Mouse (Mus musculus): ENCODE measurements at regions not wholly inside any gene's neighbourhood (a gene's known extent, or its start where the extent isn't known, plus 50 kb on each side); places are given as distances from the start of the nearest gene placed in this dataset.

DNA sequence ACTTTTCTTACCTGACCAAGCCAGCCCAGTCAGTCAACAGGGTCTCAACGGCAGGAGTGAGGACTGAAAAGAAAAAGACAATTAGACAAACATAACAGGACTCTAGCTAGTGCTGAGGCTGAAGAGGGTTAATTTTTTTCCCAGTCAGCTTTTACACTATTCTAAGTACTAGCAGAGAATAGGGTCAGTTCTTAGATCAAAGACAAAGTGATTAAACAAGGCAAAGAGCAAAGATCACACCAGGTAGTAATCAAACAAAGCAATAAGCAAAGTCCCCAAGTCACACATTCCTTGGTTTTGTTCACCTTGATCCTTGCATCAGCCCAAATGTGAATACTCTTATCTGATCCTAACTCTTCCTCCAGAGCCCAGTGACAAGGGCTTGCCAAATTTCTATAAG is 267.8 kb upstream of the Tsc22d2 start:
- DNase-seq (ENCODE audit: low read depth, low spot score) = no peak

DNA sequence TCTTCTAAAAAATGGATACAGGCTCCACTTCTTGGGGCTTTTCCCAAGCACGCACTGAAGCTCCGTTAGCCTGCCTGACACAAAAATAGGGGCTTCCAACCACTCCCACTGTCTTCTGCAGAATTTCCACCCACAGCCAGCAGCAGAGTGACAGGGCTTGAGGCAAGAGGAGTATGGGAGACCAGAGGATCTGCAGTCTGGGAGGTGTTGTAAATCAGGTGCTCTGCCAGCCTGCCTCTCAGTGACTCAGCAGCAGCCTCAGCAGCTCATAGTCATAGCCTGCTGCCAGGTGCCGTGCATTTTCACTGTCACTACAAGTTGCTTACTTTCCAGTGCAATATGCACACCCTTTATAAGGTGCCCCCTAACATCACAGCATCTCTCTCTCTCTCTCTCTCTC is 261.4 kb upstream of the Tsc22d2 start:
- DNase-seq (ENCODE audit: low read depth, low spot score) = no peak

DNA sequence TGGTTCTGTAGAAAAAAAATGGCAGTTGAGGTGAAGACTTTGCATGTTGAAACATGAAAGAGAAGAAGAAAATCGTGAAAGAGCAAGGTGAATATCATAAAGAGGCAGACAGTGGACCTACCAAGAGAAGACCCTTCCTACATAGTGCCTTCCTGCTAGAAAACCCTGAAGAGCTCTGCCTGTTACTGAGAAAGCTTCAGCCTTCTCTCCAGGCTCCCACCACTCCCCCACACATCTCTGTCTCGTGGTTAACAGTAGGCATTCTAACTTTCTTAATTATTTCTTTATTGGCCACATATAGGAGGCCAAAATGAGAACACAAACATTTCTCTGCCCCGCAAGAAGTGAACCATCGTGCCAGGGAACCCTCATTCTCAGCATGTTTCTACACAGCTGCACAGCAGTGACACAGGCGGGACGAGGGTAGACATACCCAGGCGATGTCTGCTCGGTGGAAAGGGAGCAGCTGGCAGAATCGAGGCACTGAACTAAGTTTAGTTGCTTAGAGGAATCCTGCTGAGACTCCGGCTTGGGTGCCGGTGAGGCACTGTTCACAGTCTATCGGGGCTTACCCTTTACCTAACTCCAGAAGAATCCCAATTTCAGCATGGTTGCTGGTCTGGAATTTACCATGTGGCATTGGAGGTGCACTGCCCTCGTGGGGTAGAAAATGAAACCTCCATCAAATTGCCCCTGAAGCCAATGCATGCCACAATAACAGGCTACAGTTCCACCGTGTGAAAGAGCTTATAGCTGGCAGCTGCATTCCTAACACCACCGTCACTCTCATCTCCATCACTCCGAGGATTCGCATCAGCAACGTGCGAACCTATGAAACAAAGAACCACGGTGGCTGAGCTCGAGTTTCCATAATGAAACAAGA is 260.4 kb upstream of the Tsc22d2 start:
- no peak for DNase-seq (ENCODE audit: low read depth, low spot score)

DNA sequence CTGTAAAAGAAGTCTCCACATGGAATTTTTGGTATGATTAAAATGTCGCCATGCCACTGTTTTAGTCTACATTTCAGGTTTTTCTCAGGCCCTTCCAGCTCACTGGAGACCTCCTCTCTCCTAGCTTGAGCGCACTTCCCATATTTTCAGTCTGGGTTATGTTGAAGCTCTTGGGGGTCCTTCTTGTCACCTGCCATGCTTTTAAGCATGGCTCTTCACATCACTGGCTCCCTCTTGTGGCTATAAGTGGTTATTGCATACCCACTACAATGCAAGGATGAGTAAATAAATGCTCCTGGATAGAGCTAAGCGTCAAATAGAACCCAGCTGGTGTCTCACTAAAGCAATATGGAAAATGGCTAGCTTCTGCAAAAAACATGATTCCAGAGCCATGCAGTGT is 255.1 kb upstream of the Tsc22d2 start:
- peak; percentile 35 for DNase-seq (ENCODE audit: low read depth, low spot score)

DNA sequence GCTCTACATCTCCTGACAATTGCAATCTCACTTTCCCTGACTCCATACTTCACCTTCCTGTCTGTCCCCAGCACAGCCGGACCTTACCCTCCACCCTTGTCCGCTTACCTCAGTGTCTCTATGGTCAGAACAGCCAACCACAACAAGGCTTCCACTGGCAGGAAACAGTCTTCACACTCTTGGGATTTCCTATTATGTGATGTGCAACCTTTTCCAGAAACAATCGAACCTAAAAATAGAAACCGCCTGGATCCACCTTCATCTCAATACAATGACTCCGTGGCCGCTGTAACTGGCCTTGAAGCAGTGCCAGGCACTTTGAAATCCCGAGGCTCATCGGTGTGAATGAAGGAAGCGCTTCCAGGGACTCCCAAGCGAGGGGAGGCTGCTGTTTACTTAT is 252.3 kb upstream of the Tsc22d2 start:
- no peak for DNase-seq (ENCODE audit: low read depth, low spot score)

DNA sequence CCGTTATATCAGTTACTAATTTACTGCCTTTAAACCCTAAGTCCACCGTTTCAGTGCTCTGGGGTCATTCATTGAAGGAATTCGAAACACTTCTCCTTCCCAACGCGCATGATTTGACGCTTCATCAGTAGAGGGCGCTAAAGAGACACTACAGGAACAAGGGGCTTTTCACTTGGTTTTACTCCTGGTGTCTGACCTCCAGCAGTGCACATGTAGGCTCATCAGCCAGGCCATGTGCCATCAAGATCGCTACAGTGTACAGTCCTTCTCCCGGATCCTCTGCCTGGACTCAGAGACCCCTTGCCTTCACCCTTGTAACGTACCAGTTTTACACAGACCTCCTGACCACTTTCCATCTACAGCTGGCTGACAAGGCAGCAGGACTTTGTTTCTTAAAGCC is 250.7 kb upstream of the Tsc22d2 start:
- peak; percentile 79 for DNase-seq (ENCODE audit: low read depth, low spot score)

DNA sequence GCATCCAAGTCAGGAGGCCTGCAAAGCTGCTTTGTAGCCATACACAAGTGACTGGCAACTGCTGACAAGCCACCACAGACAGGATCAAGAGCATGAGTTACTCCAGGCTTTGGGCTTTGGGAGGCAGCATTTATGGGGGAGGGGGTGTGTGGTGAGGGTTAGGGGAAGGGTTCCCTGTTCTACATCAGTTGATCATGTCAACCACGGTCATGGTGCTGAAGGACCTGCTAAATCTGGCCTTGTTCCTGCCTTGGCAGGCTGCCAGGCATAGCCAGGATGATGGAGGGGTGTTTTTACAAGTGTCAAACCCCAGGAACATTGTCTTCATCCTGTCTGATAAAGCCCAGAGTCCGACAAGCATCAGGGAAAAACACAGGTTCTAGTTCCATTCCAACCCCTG is 247.9 kb upstream of the Tsc22d2 start:
- DNase-seq (ENCODE audit: low read depth, low spot score) = no peak

DNA sequence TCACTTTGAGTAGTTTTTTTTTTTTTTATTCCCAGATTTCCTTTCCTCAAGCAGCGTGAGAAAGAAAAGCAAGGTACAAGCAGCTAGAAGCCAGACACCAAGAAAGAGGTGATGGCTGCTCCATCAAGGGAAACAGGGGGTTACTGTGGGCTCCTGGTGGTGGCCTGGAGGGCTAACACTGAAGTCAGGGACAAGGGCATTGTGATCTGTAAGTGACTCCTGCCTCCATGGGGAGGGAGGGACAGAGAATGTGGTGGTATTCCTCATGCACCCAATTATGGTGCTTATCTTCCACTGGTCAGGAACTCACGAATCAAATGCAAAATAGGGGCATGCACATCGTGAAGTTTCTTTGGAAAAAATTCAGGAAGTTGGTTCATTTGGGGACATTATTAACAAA is 247.4 kb upstream of the Tsc22d2 start:
- DNase-seq (ENCODE audit: low read depth, low spot score) = no peak

DNA sequence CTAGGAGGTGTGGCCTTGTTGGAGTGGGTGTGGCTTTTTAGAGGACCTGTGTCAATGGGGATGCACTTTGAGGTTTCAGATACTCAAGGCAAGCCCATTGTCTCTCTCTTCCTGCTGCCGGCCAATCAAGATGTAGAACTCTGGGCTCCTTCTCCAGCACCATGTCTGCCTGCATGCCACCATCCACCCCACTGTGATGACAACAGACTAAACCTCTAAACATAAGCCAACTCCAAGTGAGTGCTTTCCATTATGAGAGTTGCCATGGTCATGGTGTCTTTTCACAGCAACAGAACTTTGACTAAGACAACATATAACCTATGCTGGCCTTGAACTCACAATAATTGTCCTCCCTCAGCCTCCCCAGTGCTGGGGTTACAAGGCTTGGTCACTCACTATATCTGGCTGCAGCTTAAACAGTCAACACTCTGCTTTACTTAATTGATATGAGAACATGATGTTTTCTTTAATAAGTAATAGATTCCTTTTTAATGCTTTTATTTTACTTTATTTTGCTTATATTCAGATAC is 246.7 kb upstream of the Tsc22d2 start:
- no peak for DNase-seq (ENCODE audit: low read depth, low spot score)

DNA sequence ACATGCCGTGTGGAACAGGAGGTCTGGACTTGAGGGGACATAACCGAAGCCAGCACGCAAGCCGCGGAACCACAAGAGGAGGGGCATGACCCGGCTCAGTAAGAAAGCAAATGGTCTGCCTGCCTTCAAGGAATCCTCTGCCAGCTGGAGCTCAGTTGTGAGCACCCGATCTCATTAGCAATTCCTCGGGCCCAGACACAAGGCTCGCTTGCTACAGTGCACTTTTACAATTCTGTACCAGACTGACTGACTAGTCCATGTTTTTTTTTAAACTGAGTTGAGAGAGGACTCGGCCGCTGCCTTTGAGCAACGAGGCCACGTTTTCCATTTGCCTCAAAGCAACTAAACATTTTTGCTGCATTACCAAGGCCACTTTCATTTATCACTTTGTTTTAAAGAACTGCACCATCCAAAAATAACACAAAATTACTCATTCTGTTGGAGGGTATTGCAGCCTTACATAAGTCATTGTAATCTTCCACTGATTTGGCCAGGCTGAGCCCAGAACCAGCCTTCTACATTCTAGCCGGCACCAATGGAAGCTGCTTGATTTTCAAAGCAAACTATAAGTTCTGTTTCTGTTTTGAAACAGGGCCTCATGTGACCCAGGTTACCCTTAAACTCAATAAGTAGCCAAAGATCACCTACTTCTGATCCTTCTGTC is 245.9 kb upstream of the Tsc22d2 start:
- no peak for DNase-seq (ENCODE audit: low read depth, low spot score)

DNA sequence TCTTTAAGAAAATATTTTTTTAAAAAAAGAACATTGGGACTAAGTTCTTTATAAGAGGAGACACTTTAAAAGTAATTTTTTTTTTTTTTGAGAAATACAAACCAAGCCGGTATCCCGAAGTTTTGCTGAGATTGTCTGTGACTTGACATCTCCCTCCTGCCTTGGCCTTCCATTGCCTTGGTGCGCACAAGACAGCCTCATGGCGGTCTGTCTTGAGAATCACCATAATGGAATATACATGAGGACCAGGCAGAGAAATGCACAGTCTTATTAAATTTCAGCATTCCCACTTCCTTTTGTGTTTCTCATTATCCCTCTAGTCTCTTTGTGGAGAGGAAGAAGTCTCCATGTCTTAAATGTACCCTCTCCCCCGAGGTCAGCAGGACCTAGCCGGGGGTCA is 244.7 kb upstream of the Tsc22d2 start:
- DNase-seq (ENCODE audit: low read depth, low spot score) = no peak

DNA sequence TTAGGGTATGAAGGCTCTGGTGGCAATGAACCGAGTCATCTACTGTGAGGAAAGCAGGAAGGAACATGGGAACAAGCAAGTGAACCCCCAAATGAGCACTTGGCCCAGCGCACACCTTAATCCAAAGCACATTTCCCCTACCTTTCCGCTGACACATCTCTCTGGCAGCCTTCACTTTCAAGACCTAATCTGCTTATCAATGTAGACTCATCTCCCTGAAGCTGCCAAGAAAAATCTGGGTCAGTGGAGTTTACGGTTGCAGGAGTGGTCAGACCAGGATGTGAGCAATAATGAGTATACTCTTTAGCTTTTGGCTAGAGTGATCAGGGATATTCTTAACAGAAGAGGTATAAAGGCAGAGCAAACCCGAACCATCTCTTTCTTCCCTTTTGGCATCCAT is 242.4 kb upstream of the Tsc22d2 start:
- DNase-seq (ENCODE audit: low read depth, low spot score) = no peak

DNA sequence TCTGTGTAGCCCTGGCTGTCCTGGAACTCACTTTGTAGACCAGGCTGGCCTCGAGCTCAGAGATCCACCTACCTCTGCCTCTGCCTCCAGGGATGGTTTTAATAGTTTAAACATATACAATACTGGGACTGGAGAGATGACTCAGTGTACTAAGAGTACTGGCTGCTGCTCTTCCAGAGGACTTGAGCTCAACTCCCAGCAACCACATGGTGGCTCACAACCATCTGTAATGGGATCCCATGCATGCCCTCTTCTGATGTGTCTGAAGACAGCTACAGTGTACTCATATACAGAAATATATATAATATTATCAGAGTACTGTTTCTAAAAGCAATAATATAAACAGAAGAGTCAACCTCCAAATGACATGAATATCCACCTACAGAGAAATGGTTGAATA is 240.7 kb upstream of the Tsc22d2 start:
- DNase-seq (ENCODE audit: low read depth, low spot score) = no peak

DNA sequence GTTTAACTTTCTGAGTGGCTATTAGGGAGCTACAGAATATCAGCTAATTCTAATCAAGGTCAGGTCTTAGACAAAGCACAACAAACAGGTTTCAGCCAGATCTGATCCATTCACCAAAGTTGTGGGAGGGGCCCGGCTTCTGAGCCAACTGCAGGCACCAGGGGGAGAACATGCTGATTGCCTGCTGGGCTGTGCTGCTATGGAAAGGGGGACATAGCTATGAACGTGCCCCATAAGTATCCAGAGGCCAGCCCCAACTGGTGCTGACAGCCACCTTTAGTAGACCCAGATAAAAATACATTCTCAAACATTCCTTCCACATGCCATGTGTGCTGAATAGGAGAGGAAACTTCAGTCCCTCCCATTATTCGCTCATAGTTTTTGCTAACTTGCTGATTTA is 232.8 kb upstream of the Tsc22d2 start:
- no peak for DNase-seq (ENCODE audit: low read depth, low spot score)

DNA sequence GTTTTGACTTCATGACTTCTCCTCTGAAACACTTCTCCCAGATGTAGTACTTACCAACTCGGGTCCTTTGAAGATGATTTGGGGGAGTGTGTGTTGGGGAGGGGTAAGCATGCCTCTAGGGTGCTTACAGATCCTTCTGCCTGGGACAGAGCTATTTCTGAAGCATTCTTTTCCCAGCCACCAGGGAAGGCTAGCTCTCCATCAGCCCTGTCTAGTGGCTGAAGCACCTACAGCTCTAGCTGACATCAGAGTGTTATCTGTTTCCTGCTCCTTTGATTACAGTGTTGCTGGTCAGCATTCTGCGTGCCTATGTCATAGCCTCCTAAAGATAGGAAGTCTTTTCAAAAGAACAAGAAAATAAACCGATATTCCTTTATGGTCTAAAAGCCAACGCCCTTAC is 232.2 kb upstream of the Tsc22d2 start:
- DNase-seq (ENCODE audit: low read depth, low spot score) = no peak

DNA sequence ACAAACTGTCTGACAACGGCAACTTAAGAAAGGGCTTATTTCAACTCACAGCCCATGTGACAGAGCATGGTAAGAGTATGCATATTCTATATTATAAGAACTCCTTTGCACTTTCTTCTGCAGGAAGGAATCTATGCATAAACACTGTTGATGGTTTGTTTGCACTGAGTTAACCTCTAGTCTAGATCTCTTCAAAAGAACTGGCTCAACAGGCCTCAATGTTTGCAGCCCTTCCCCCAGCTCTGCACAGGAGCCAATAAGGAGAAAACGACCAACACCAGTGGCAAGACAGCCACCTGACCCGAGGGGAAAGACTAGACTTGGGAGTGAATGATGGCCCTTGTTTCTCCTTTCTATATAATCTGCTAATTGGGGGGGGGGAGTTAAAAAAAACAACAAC is 231.2 kb upstream of the Tsc22d2 start:
- DNase-seq (ENCODE audit: low read depth, low spot score) = no peak

DNA sequence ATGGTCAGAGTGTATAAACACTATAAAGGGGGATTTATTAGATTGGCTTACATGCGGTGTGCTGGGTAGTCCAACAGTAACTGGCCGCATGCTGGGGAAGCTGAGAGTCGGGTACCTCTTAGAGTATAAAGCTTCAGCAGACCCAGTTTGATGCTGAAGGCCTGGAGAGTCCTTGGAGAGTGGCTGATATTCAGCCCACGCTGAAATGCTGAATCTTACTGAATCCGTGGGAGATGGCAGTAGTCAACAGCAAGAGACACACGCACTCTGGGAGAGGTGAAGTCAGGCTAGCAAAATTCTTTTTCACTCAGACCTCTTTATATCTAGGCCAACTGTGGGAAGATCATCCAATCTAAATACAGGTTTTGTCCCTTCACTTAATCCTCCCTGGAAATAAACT is 214.1 kb upstream of the Tsc22d2 start:
- no peak for DNase-seq (ENCODE audit: low read depth, low spot score)

DNA sequence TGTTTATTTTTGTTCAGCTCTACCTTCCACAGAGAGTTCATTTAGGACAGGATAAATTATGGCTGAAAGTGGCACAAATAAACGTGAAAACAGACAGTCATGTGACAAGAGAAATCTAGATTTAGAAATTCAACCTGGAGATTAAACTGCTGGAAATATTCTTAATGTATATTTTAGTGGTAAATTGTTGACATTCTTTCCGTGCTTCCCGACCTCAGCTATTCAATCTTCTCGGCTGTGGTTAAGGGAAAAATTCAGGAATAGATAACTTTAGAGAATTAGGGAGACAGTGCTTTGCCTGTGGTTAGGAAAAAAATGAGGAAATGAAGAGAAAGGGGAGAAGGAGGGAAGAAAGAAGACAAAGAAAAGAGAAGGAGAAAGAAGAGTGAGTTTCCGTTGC is 211.7 kb upstream of the Tsc22d2 start:
- no peak for DNase-seq (ENCODE audit: low read depth, low spot score)

DNA sequence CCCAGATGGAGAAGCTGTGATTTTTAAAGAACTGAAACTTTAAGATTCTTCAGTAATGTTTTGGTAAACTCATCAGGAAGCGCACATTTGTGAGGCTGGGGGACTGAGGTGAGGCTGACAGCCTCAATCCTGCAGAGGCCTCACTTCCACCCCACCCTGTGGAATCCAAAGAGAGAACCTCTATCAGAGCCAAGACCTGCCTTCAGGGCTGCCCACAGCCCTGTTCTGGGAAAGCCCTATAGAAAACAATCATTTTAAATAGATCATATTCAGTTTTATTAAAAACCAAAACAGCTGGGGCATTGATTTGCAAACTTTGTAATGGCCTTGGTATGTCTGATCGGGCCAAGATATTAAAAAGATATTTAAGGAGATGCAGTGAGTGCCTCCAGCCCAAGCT is 210.7 kb upstream of the Tsc22d2 start:
- DNase-seq (ENCODE audit: low read depth, low spot score) = no peak

DNA sequence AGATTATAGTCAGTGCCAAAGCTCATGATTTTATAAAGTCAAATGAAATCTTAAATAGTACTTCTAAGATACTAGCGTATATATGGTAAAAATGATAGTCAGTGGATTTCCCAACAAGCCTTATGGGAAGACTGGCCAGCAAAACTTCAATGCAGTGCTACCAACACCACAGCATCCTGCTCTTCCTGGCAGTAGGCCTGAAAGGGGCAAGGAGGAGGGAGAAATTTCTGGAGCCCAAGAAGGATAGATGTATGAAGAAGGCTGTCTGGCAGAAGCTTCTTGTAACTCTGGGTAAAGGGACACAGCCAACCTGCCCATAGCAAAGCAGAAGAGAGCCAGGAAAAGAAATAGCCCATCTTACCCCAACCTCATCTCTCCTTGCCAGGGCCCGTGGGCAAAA is 209.0 kb upstream of the Tsc22d2 start:
- no peak for DNase-seq (ENCODE audit: low read depth, low spot score)

DNA sequence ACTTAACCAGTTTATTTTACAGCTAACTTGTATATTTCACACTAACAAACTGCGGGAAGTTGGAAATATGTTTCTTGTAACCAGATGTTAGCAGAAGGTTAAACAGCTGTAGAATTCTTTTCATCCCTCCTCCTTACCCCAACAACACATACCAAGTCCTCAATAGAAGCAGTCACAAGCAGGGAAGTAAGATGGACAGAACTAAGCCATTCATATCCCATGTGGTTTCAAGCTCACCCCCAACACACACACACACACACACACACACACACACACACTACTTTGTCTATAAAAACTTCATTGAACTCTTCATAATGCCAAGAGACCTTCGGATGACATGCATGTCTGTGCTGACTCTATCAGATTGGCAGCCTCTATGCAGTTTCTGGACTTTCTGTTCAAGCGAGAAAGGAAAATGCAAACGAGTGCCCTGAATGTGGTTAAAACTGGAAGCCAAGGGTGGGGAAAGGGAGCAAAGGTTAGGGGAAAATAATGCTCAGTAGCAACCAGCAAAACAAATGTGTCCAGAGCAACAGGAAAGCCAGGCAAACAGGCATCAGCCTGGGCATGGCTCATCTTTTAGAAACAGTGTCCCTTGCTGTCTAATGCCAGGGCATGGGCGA is 207.6 kb upstream of the Tsc22d2 start:
- no peak for DNase-seq (ENCODE audit: low read depth, low spot score)

DNA sequence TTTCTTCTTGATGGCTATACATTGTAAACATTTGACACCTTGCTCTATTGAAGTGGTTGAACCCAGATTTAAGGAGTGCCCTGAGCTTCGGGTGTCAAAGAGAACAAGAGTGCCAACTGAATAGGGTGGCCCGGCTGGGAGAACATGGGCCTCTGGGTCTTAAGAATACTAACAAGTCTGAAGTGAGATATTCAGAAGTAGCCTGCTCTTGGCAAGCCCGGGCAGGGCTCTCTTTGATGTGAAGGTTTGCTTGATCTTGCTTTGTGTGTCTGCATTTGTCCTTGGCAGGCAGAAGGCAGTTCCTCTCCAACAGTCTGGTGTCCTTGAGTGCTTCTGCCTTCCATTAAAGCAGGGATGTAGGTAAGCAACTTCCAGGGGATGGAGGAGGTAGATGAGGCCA is 203.5 kb upstream of the Tsc22d2 start:
- no peak for DNase-seq (ENCODE audit: low read depth, low spot score)

DNA sequence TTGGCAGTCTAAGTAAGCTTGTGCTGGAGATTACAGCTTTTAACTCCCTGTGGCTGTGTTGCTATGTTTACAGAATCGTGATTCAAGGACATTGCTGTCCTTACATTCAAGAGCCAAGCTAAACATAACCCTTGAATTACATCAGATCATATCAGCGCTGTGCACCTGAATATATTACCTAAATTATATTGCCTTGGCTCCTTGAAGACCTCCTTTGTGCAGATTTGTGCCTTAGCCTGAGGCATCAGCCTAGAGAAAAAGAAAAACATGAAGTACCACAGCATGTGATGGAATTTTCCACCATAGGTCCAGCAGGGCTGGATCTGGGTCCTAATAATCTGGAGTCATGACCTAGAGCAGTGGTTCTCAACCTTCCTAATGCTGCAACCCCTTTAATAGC is 189.8 kb upstream of the Tsc22d2 start:
- no peak for DNase-seq (ENCODE audit: low read depth, low spot score)
